Mouse (Mus musculus): ENCODE results near the gene Rad51b. TPM values are rescaled to one million over a fixed set of nuclear protein-coding genes. Genes with fewer than 3 reads are reported as not detected.
A peak's percentile ranks its signal among the peaks of the same experiment; 100 is the strongest.

Rad51b gene
- polyA plus RNA-seq, 1 experiment from 2014 or later: 7.8 TPM

GRCm38 (mm10) chr12:79679251-79679901 lies 382.3 kb downstream of the Rad51b start:
- Histone ChIP-seq H3K36me3 (no peaks in the 10 kb centered on the region), H3K27me3 (replicated peaks) (no peaks in the 10 kb centered on the region), H3K4me3 (replicated peaks) (no peak overlapping the region), H3K4me1 (replicated peaks) (peaks cover 38% of the 10 kb centered on the region), H3K27ac (0 out of 2 replicates have a peak overlapping the region, but pooled peaks have one; percentile 11), H3K4me2 (replicated peaks) (no peak overlapping the region), H3K9me3 (no peaks in the 10 kb centered on the region), H3K9ac (no peak overlapping the region)
- 62% methylated on average over 11 of the region's 11 CpGs for WGBS
- ATAC-seq: no peak

- no peak overlapping the region for H3K4me3 ChIP-seq (replicated peaks)
- H3K36me3 ChIP-seq: no peaks in the 10 kb centered on the region
- H3K9ac ChIP-seq: no peak overlapping the region
- WGBS: 78% methylated on average over 9 of the region's 9 CpGs
- peak overlapping the region; percentile 48 for H3K27ac ChIP-seq
- ATAC-seq: no peak
- no peak overlapping the region for H3K4me2 ChIP-seq (replicated peaks)
- H3K9me3 ChIP-seq: no peaks in the 10 kb centered on the region
- no peaks in the 10 kb centered on the region for H3K27me3 ChIP-seq (replicated peaks)
- H3K4me1 ChIP-seq (replicated peaks): peaks cover 38% of the 10 kb centered on the region
Measured at GRCm38 (mm10) chr12:79679941-79680697, 383.0 kb downstream of the Rad51b start.

- no peaks in the 10 kb centered on the region for H3K36me3 ChIP-seq
Measured at GRCm38 (mm10) chr12:79680698-79681072, 383.6 kb downstream of the Rad51b start.

GRCm38 (mm10) chr12:79681571-79681970 lies 384.5 kb downstream of the Rad51b start:
- H3K27me3 ChIP-seq (replicated peaks): no peaks in the 10 kb centered on the region
- WGBS: 81% methylated on average over 6 of the region's 6 CpGs

More at GRCm38 (mm10) chr12:79680698-79681072, 383.6 kb downstream of the Rad51b start:
- Histone ChIP-seq H3K9ac (no peak overlapping the region), H3K27ac (0 out of 2 replicates have a peak overlapping the region, but pooled peaks have one; percentile 48), H3K4me3 (replicated peaks) (no peak overlapping the region), H3K9me3 (no peaks in the 10 kb centered on the region), H3K27me3 (replicated peaks) (no peaks in the 10 kb centered on the region), H3K4me1 (replicated peaks) (peaks cover 34% of the 10 kb centered on the region), H3K4me2 (replicated peaks) (no peak overlapping the region)
- ATAC-seq: no peak
- 69% methylated on average over 3 of the region's 3 CpGs for WGBS

GRCm38 (mm10) chr12:79683350-79683749 lies 386.3 kb downstream of the Rad51b start:
- Histone ChIP-seq H3K4me2 (replicated peaks) (no peak overlapping the region), H3K36me3 (no peaks in the 10 kb centered on the region), H3K4me3 (replicated peaks) (no peak overlapping the region), H3K9me3 (no peaks in the 10 kb centered on the region), H3K27me3 (replicated peaks) (no peaks in the 10 kb centered on the region), H3K27ac (peak overlapping the region; percentile 69), H3K4me1 (replicated peaks) (peaks cover 30% of the 10 kb centered on the region), H3K9ac (no peak overlapping the region)
- no peak; the same call in 1 of the 2 replicates for ATAC-seq
- WGBS: 31% methylated on average over 3 of the region's 3 CpGs

More at GRCm38 (mm10) chr12:79681571-79681970, 384.5 kb downstream of the Rad51b start:
- Histone ChIP-seq H3K4me3 (replicated peaks) (no peak overlapping the region), H3K4me1 (replicated peaks) (peaks cover 28% of the 10 kb centered on the region), H3K9me3 (no peaks in the 10 kb centered on the region), H3K27ac (no peak overlapping the region), H3K9ac (no peak overlapping the region), H3K4me2 (replicated peaks) (no peak overlapping the region), H3K36me3 (no peaks in the 10 kb centered on the region)
- no peak for ATAC-seq

GRCm38 (mm10) chr12:79683759-79684158 lies 386.7 kb downstream of the Rad51b start:
- ATAC-seq: peak; percentile 61; the same call in 1 of the 2 replicates
- peak overlapping the region; percentile 69; the same call in 1 of the 2 replicates for H3K27ac ChIP-seq

GRCm38 (mm10) chr12:79684338-79684737 lies 387.3 kb downstream of the Rad51b start:
- peaks cover 32% of the 10 kb centered on the region for H3K4me1 ChIP-seq (replicated peaks)
- no peak overlapping the region for H3K27ac ChIP-seq
- H3K4me2 ChIP-seq (replicated peaks): no peak overlapping the region
- ATAC-seq: no peak
- no peaks in the 10 kb centered on the region for H3K27me3 ChIP-seq (replicated peaks)
- no peaks in the 10 kb centered on the region for H3K36me3 ChIP-seq
- no peak overlapping the region for H3K9ac ChIP-seq
- no peaks in the 10 kb centered on the region for H3K9me3 ChIP-seq
- no peak overlapping the region for H3K4me3 ChIP-seq (replicated peaks)
- WGBS: 82% methylated on average over 2 of the region's 2 CpGs

More at GRCm38 (mm10) chr12:79683759-79684158, 386.7 kb downstream of the Rad51b start:
- WGBS: 30% methylated on average over 4 of the region's 4 CpGs
- Histone ChIP-seq H3K9ac (no peak overlapping the region), H3K4me3 (replicated peaks) (no peak overlapping the region), H3K4me2 (replicated peaks) (no peak overlapping the region), H3K36me3 (no peaks in the 10 kb centered on the region), H3K27me3 (replicated peaks) (no peaks in the 10 kb centered on the region), H3K4me1 (replicated peaks) (peaks cover 30% of the 10 kb centered on the region), H3K9me3 (no peaks in the 10 kb centered on the region)

- no peak overlapping the region for H3K27ac ChIP-seq
- peaks cover 22% of the 10 kb centered on the region for H3K4me1 ChIP-seq (replicated peaks)
- no peak for ATAC-seq
- no peak overlapping the region for H3K4me3 ChIP-seq (replicated peaks)
- 79% methylated on average over 9 of the region's 9 CpGs for WGBS
- no peak overlapping the region for H3K9ac ChIP-seq
- no peaks in the 10 kb centered on the region for H3K27me3 ChIP-seq (replicated peaks)
- no peaks in the 10 kb centered on the region for H3K9me3 ChIP-seq
- H3K36me3 ChIP-seq: no peaks in the 10 kb centered on the region
- H3K4me2 ChIP-seq (replicated peaks): no peak overlapping the region
Measured at GRCm38 (mm10) chr12:79686594-79687325, 389.7 kb downstream of the Rad51b start.

- Histone ChIP-seq H3K4me1 (replicated peaks) (peaks cover 22% of the 10 kb centered on the region), H3K4me2 (replicated peaks) (no peak overlapping the region), H3K4me3 (replicated peaks) (no peak overlapping the region), H3K27ac (no peak overlapping the region), H3K27me3 (replicated peaks) (no peaks in the 10 kb centered on the region), H3K9ac (no peak overlapping the region), H3K9me3 (no peaks in the 10 kb centered on the region), H3K36me3 (no peaks in the 10 kb centered on the region)
- 47% methylated on average over 7 of the region's 7 CpGs for WGBS
- no peak for ATAC-seq
Measured at GRCm38 (mm10) chr12:79687683-79688386, 390.8 kb downstream of the Rad51b start.

GRCm38 (mm10) chr12:79689299-79689698 lies 392.2 kb downstream of the Rad51b start:
- Histone ChIP-seq H3K9ac (no peak overlapping the region), H3K4me2 (replicated peaks) (no peak overlapping the region), H3K36me3 (no peaks in the 10 kb centered on the region), H3K27ac (no peak overlapping the region), H3K4me3 (replicated peaks) (no peak overlapping the region), H3K9me3 (no peaks in the 10 kb centered on the region), H3K4me1 (replicated peaks) (peaks cover 12% of the 10 kb centered on the region; the same call in 1 of the 2 replicates), H3K27me3 (replicated peaks) (no peaks in the 10 kb centered on the region)
- WGBS: 83% methylated on average over 8 of the region's 8 CpGs
- ATAC-seq: no peak

GRCm38 (mm10) chr12:79691929-79692862 lies 395.1 kb downstream of the Rad51b start:
- WGBS: 63% methylated on average over 14 of the region's 14 CpGs
- no peaks in the 10 kb centered on the region for H3K36me3 ChIP-seq

More at GRCm38 (mm10) chr12:79691929-79692862, 395.1 kb downstream of the Rad51b start:
- no peak; the same call in 1 of the 2 replicates for ATAC-seq
- Histone ChIP-seq H3K4me1 (replicated peaks) (peaks cover 12% of the 10 kb centered on the region; the same call in 1 of the 2 replicates), H3K27ac (no peak overlapping the region), H3K4me3 (replicated peaks) (no peak overlapping the region), H3K9ac (no peak overlapping the region), H3K4me2 (replicated peaks) (no peak overlapping the region), H3K9me3 (no peaks in the 10 kb centered on the region), H3K27me3 (replicated peaks) (no peaks in the 10 kb centered on the region)

All from intestine, embryonic 15.5 days (tissue).